Mouse (Mus musculus) limb, embryonic 15.5 days (tissue): ENCODE results near the gene Mas1. TPM values are rescaled to one million over a fixed set of nuclear protein-coding genes. Genes with fewer than 3 reads are reported as not detected.
A peak's percentile ranks its signal among the peaks of the same experiment; 100 is the strongest.

Source experiments
- ATAC-seq: fragments of 200-750 bp; cut with Nextera tagmentation; 2 replicates; pipeline ENCODE4 v1.8.0; 2017; ENCODE audit warnings: low read depth, moderate TSS enrichment; ENCODE audit not compliant: insufficient number of reproducible peaks, low FRiP score, low TSS enrichment
- H3K27ac ChIP-seq: fragments of 300-500 bp; sonication (generic); 2 replicates; pipeline ENCODE4 v1.5.1; 2015; ENCODE audit warnings: moderate library complexity, mild to moderate bottlenecking, inconsistent platforms
- H3K27me3 ChIP-seq: fragments of 300-500 bp; sonication (generic); 2 replicates; pipeline ENCODE4 v1.6.1; 2015; ENCODE audit warnings: inconsistent platforms
- H3K36me3 ChIP-seq: fragments of 300-500 bp; sonication (generic); 2 replicates; pipeline ENCODE4 v1.6.1; 2015; ENCODE audit warnings: inconsistent platforms
- H3K4me1 ChIP-seq: fragments of 300-500 bp; sonication (generic); 2 replicates; pipeline ENCODE4 v1.6.1; 2015; ENCODE audit warnings: inconsistent platforms
- H3K4me2 ChIP-seq: fragments of 300-500 bp; sonication (generic); 2 replicates; pipeline ENCODE4 v1.6.1; 2015; ENCODE audit warnings: mild to moderate bottlenecking, inconsistent platforms
- H3K4me3 ChIP-seq: fragments of 300-500 bp; sonication (generic); 2 replicates; pipeline ENCODE4 v1.5.1; 2015; ENCODE audit warnings: mild to moderate bottlenecking, inconsistent platforms
- H3K9ac ChIP-seq: fragments of 300-500 bp; sonication (generic); 2 replicates; pipeline ENCODE4 v1.6.1; 2015; ENCODE audit warnings: inconsistent platforms
- H3K9me3 ChIP-seq: fragments of 300-500 bp; sonication (generic); 2 replicates; pipeline ENCODE4 v1.6.1; 2016; ENCODE audit warnings: inconsistent platforms
- WGBS: fragments of 180-500 bp; shearing (Covaris S2); methylation state at CpG from one replicate; pipeline ENCODE4 v1.1.7; 2015; 5-methylcytosine and 5-hydroxymethylcytosine counted together
- polyA plus RNA-seq: library from polyadenylated mRNA; unstranded; fragments of >200 nt; fragmentation: Nextera tagmentation; extraction: Ambion mirVana; gene quantifications from 2 replicates; pipeline ENCODE4 v1.2.1, GENCODE M21; 2015

The Mas1 gene
- polyA plus RNA-seq, 1 experiment from 2014 or later, result 1.5 TPM

GRCm38 (mm10) chr17:12868640-12869039, 697 bp upstream of the Mas1 start:
- H3K27ac ChIP-seq, result no peak overlapping the region
- no peaks in the 10 kb centered on the region; the same call in 1 of the 2 replicates for H3K27me3 ChIP-seq
- ATAC-seq, result no peak
- H3K36me3 ChIP-seq, result no peaks in the 10 kb centered on the region
- H3K9ac ChIP-seq, result no peak overlapping the region
- H3K4me2 ChIP-seq, result no peak overlapping the region
- no peak overlapping the region for H3K4me3 ChIP-seq
- peaks cover 29% of the 10 kb centered on the region for H3K4me1 ChIP-seq
- H3K9me3 ChIP-seq, result no peaks in the 10 kb centered on the region
- WGBS, result 7% methylated on average over 4 of the region's 4 CpGs

- H3K27ac ChIP-seq, result peak overlapping the region; percentile 24; the same call in 1 of the 2 replicates
- H3K9ac ChIP-seq, result no peak overlapping the region
These were observed 1.1 kb downstream of the Mas1 start for GRCm38 (mm10) chr17:12866853-12867252.

GRCm38 (mm10) chr17:12865407-12865806, 2.5 kb downstream of the Mas1 start:
- Histone ChIP-seq H3K36me3 (no peaks in the 10 kb centered on the region), H3K9me3 (no peaks in the 10 kb centered on the region), H3K4me3 (no peak overlapping the region), H3K4me2 (no peak overlapping the region), H3K4me1 (peaks cover 13% of the 10 kb centered on the region), H3K27me3 (no peaks in the 10 kb centered on the region), H3K9ac (no peak overlapping the region), H3K27ac (no peak overlapping the region)
- WGBS, result 59% methylated on average over 3 of the region's 3 CpGs
- no peak for ATAC-seq

More at GRCm38 (mm10) chr17:12866853-12867252, 1.1 kb downstream of the Mas1 start:
- WGBS, result 67% methylated on average over 10 of the region's 10 CpGs
- no peak for ATAC-seq
- no peak overlapping the region for H3K4me2 ChIP-seq
- peaks cover 21% of the 10 kb centered on the region for H3K4me1 ChIP-seq
- no peaks in the 10 kb centered on the region for H3K9me3 ChIP-seq
- no peaks in the 10 kb centered on the region for H3K36me3 ChIP-seq
- H3K27me3 ChIP-seq, result no peaks in the 10 kb centered on the region
- no peak overlapping the region for H3K4me3 ChIP-seq

GRCm38 (mm10) chr17:12864111-12864510, 3.8 kb downstream of the Mas1 start:
- no peaks in the 10 kb centered on the region for H3K36me3 ChIP-seq
- H3K9ac ChIP-seq, result no peak overlapping the region
- H3K27ac ChIP-seq, result no peak overlapping the region
- H3K4me3 ChIP-seq, result no peak overlapping the region
- no peaks in the 10 kb centered on the region for H3K27me3 ChIP-seq
- H3K4me2 ChIP-seq, result no peak overlapping the region
- no peaks in the 10 kb centered on the region for H3K9me3 ChIP-seq
- no peak for ATAC-seq
- H3K4me1 ChIP-seq, result peaks cover 9% of the 10 kb centered on the region

GRCm38 (mm10) chr17:12859006-12859520, 8.9 kb downstream of the Mas1 start:
- no peaks in the 10 kb centered on the region for H3K9me3 ChIP-seq
- H3K27me3 ChIP-seq, result no peaks in the 10 kb centered on the region
- no peak overlapping the region for H3K9ac ChIP-seq
- no peaks in the 10 kb centered on the region for H3K36me3 ChIP-seq
- 80% methylated on average over 8 of the region's 8 CpGs for WGBS
- H3K4me3 ChIP-seq, result no peak overlapping the region
- no peak overlapping the region for H3K27ac ChIP-seq
- no peak for ATAC-seq
- H3K4me2 ChIP-seq, result no peak overlapping the region
- no peaks in the 10 kb centered on the region for H3K4me1 ChIP-seq

GRCm38 (mm10) chr17:12858072-12858471, 9.9 kb downstream of the Mas1 start:
- WGBS, result 34% methylated on average over 4 of the region's 4 CpGs
- H3K4me1 ChIP-seq, result no peaks in the 10 kb centered on the region
- H3K9me3 ChIP-seq, result no peaks in the 10 kb centered on the region
- H3K27ac ChIP-seq, result no peak overlapping the region
- no peaks in the 10 kb centered on the region for H3K27me3 ChIP-seq
- no peak overlapping the region for H3K9ac ChIP-seq
- no peak overlapping the region for H3K4me2 ChIP-seq
- no peak for ATAC-seq
- no peaks in the 10 kb centered on the region for H3K36me3 ChIP-seq
- no peak overlapping the region for H3K4me3 ChIP-seq

GRCm38 (mm10) chr17:12857395-12857794, 10.5 kb downstream of the Mas1 start:
- 45% methylated on average over 3 of the region's 3 CpGs for WGBS
- no peak for ATAC-seq

GRCm38 (mm10) chr17:12854386-12854785, 13.6 kb downstream of the Mas1 start:
- WGBS, result 94% methylated on average over 11 of the region's 11 CpGs
- H3K4me1 ChIP-seq, result no peaks in the 10 kb centered on the region

More at GRCm38 (mm10) chr17:12857395-12857794, 10.5 kb downstream of the Mas1 start:
- Histone ChIP-seq H3K36me3 (no peaks in the 10 kb centered on the region), H3K9me3 (no peaks in the 10 kb centered on the region), H3K9ac (no peak overlapping the region), H3K4me3 (no peak overlapping the region), H3K4me2 (no peak overlapping the region), H3K4me1 (no peaks in the 10 kb centered on the region), H3K27me3 (no peaks in the 10 kb centered on the region), H3K27ac (no peak overlapping the region)

GRCm38 (mm10) chr17:12853821-12854220, 14.1 kb downstream of the Mas1 start:
- Histone ChIP-seq H3K4me1 (no peaks in the 10 kb centered on the region), H3K27me3 (no peaks in the 10 kb centered on the region), H3K4me2 (no peak overlapping the region), H3K36me3 (no peaks in the 10 kb centered on the region), H3K9ac (no peak overlapping the region), H3K27ac (no peak overlapping the region), H3K4me3 (no peak overlapping the region), H3K9me3 (no peaks in the 10 kb centered on the region)
- ATAC-seq, result no peak
- 80% methylated on average over 2 of the region's 2 CpGs for WGBS

More at GRCm38 (mm10) chr17:12854386-12854785, 13.6 kb downstream of the Mas1 start:
- H3K27ac ChIP-seq, result no peak overlapping the region
- H3K27me3 ChIP-seq, result no peaks in the 10 kb centered on the region
- no peak for ATAC-seq
- no peak overlapping the region for H3K4me2 ChIP-seq
- H3K9ac ChIP-seq, result no peak overlapping the region
- H3K36me3 ChIP-seq, result no peaks in the 10 kb centered on the region
- H3K9me3 ChIP-seq, result no peaks in the 10 kb centered on the region
- H3K4me3 ChIP-seq, result no peak overlapping the region

GRCm38 (mm10) chr17:12851689-12852088, 16.3 kb downstream of the Mas1 start:
- ATAC-seq, result no peak
- no peak overlapping the region for H3K27ac ChIP-seq
- 78% methylated on average over 11 of the region's 11 CpGs for WGBS
- no peak overlapping the region for H3K4me3 ChIP-seq
- no peaks in the 10 kb centered on the region for H3K27me3 ChIP-seq
- no peaks in the 10 kb centered on the region for H3K36me3 ChIP-seq
- H3K9ac ChIP-seq, result no peak overlapping the region
- H3K9me3 ChIP-seq, result no peaks in the 10 kb centered on the region
- H3K4me1 ChIP-seq, result peaks cover 3% of the 10 kb centered on the region
- H3K4me2 ChIP-seq, result no peak overlapping the region

GRCm38 (mm10) chr17:12849778-12850382, 18.1 kb downstream of the Mas1 start:
- WGBS, result 77% methylated on average over 8 of the region's 8 CpGs
- Histone ChIP-seq H3K4me3 (no peak overlapping the region), H3K4me1 (peaks cover 18% of the 10 kb centered on the region), H3K4me2 (no peak overlapping the region), H3K9ac (no peak overlapping the region), H3K36me3 (no peaks in the 10 kb centered on the region), H3K9me3 (no peaks in the 10 kb centered on the region), H3K27ac (no peak overlapping the region), H3K27me3 (no peaks in the 10 kb centered on the region)
- ATAC-seq, result no peak

GRCm38 (mm10) chr17:12847736-12848135, 20.2 kb downstream of the Mas1 start:
- no peak overlapping the region for H3K27ac ChIP-seq
- H3K36me3 ChIP-seq, result no peaks in the 10 kb centered on the region
- no peak overlapping the region for H3K9ac ChIP-seq
- no peak overlapping the region for H3K4me3 ChIP-seq
- WGBS, result 52% methylated on average over 4 of the region's 4 CpGs
- H3K9me3 ChIP-seq, result no peaks in the 10 kb centered on the region
- no peak for ATAC-seq
- peaks cover 24% of the 10 kb centered on the region for H3K4me1 ChIP-seq
- H3K4me2 ChIP-seq, result no peak overlapping the region
- H3K27me3 ChIP-seq, result no peaks in the 10 kb centered on the region
